Mouse (Mus musculus): ENCODE measurements around the gene Btn1a1.

Btn1a1 gene

GRCm38 (mm10) chr13:23445156-23445555, 20.5 kb downstream of the Btn1a1 start:
- in situ Hi-C loops (cut with MseI, MboI) = loop anchor here in 1 of 2 experiments (25.0 kb wide), 1 partner anchor 1508 kb away; the partner anchor contains the start of gene Zfp184

- in situ Hi-C loops (cut with MseI, MboI) = loop anchor here in 1 of 2 experiments (25.0 kb wide), 1 partner anchor 1507 kb away; the partner anchor contains the start of gene Zfp184
Measured at GRCm38 (mm10) chr13:23444451-23444850, 21.2 kb downstream of the Btn1a1 start.

- in situ Hi-C loops (cut with MseI, MboI) = loop anchor here (5.0 to 25.0 kb wide), 5 partner anchors 77 to 1585 kb away; partner anchors contain the start of genes Hist1h2ah (in 1 of the 2), Hist1h2bk (in 1 of the 2) and Zfp184 (in 1 of the 2)
Measured at GRCm38 (mm10) chr13:23439901-23440300, 25.8 kb downstream of the Btn1a1 start.

- in situ Hi-C loops (cut with MseI, MboI) = loop anchor here (5.0 to 25.0 kb wide), 5 partner anchors 79 to 1584 kb away; partner anchors contain the start of genes Hist1h2ah (in 1 of the 2), Hist1h2bk (in 1 of the 2) and Zfp184 (in 1 of the 2)
Measured at GRCm38 (mm10) chr13:23438521-23438920, 27.2 kb downstream of the Btn1a1 start.

GRCm38 (mm10) chr13:23437908-23438307, 27.8 kb downstream of the Btn1a1 start:
- in situ Hi-C loops (cut with MseI, MboI) = loop anchor here (5.0 to 25.0 kb wide), 5 partner anchors 79 to 1583 kb away; partner anchors contain the start of genes Hist1h2ah (in 1 of the 2), Hist1h2bk (in 1 of the 2) and Zfp184 (in 1 of the 2)

GRCm38 (mm10) chr13:23436861-23437822, 28.6 kb downstream of the Btn1a1 start:
- in situ Hi-C loops (cut with MseI, MboI) = loop anchor here (5.0 to 25.0 kb wide), 5 partner anchors 80 to 1582 kb away; partner anchors contain the start of genes Hist1h2ah (in 1 of the 2), Hist1h2bk (in 1 of the 2) and Zfp184 (in 1 of the 2)

GRCm38 (mm10) chr13:23436231-23436661, 29.5 kb downstream of the Btn1a1 start:
- in situ Hi-C loops (cut with MseI, MboI) = loop anchor here (5.0 to 25.0 kb wide), 5 partner anchors 81 to 1581 kb away; partner anchors contain the start of genes Hist1h2ah (in 1 of the 2), Hist1h2bk (in 1 of the 2) and Zfp184 (in 1 of the 2)

GRCm38 (mm10) chr13:23435676-23436075, 30.0 kb downstream of the Btn1a1 start:
- in situ Hi-C loops (cut with MseI, MboI) = loop anchor here (5.0 to 25.0 kb wide), 5 partner anchors 82 to 1581 kb away; partner anchors contain the start of genes Hist1h2ah (in 1 of the 2), Hist1h2bk (in 1 of the 2) and Zfp184 (in 1 of the 2)

- in situ Hi-C loops (cut with MseI, MboI) = loop anchor here (5.0 to 25.0 kb wide), 5 partner anchors 82 to 1580 kb away; partner anchors contain the start of genes Hist1h2ah (in 1 of the 2), Hist1h2bk (in 1 of the 2) and Zfp184 (in 1 of the 2)
Measured at GRCm38 (mm10) chr13:23435241-23435640, 30.5 kb downstream of the Btn1a1 start.

GRCm38 (mm10) chr13:23434426-23434825, 31.3 kb downstream of the Btn1a1 start:
- in situ Hi-C loops (cut with MseI, MboI) = loop anchor here (10.0 to 25.0 kb wide), 4 partner anchors 1400 to 1580 kb away; partner anchors contain the start of genes Hist1h2ah (in 1 of the 2), Hist1h2bk (in 1 of the 2) and Zfp184 (in 1 of the 2)

- in situ Hi-C loops (cut with MseI, MboI) = loop anchor here (10.0 to 25.0 kb wide), 4 partner anchors 1399 to 1579 kb away; partner anchors contain the start of genes Hist1h2ah (in 1 of the 2), Hist1h2bk (in 1 of the 2) and Zfp184 (in 1 of the 2)
Measured at GRCm38 (mm10) chr13:23433801-23434200, 31.9 kb downstream of the Btn1a1 start.

GRCm38 (mm10) chr13:23433206-23433605, 32.5 kb downstream of the Btn1a1 start:
- in situ Hi-C loops (cut with MseI, MboI) = loop anchor here (10.0 to 25.0 kb wide), 4 partner anchors 1398 to 1578 kb away; partner anchors contain the start of genes Hist1h2ah (in 1 of the 2), Hist1h2bk (in 1 of the 2) and Zfp184 (in 1 of the 2)

- in situ Hi-C loops (cut with MseI, MboI) = loop anchor here (10.0 to 25.0 kb wide), 4 partner anchors 1398 to 1578 kb away; partner anchors contain the start of genes Hist1h2ah (in 1 of the 2), Hist1h2bk (in 1 of the 2) and Zfp184 (in 1 of the 2)
Measured at GRCm38 (mm10) chr13:23432562-23433201, 33.0 kb downstream of the Btn1a1 start.

- in situ Hi-C loops (cut with MseI, MboI) = loop anchor here (10.0 to 25.0 kb wide), 4 partner anchors 1397 to 1577 kb away; partner anchors contain the start of genes Hist1h2ah (in 1 of the 2), Hist1h2bk (in 1 of the 2) and Zfp184 (in 1 of the 2)
Measured at GRCm38 (mm10) chr13:23431351-23431771, 34.3 kb downstream of the Btn1a1 start.

GRCm38 (mm10) chr13:23430734-23431133, 35.0 kb downstream of the Btn1a1 start:
- in situ Hi-C loops (cut with MseI, MboI) = loop anchor here (10.0 to 25.0 kb wide), 4 partner anchors 1396 to 1576 kb away; partner anchors contain the start of genes Hist1h2ah (in 1 of the 2), Hist1h2bk (in 1 of the 2) and Zfp184 (in 1 of the 2)

- in situ Hi-C loops (cut with MseI, MboI) = loop anchor here (10.0 to 25.0 kb wide), 5 partner anchors 1385 to 1575 kb away; partner anchors contain the start of genes Hist1h2ag (in 1 of the 2), Hist1h2ah (in 1 of the 2), Hist1h2bj (in 1 of the 2) and Hist1h2bk (in 1 of the 2)
Measured at GRCm38 (mm10) chr13:23429771-23430380, 35.8 kb downstream of the Btn1a1 start.

- in situ Hi-C loops (cut with MseI, MboI) = loop anchor here in 1 of 2 experiments (10.0 to 25.0 kb wide), 2 partner anchors 1384 to 1491 kb away; partner anchors contain the start of genes Hist1h2ag, Hist1h2bj, Hist1h4i and Zfp184
Measured at GRCm38 (mm10) chr13:23428166-23428993, 37.3 kb downstream of the Btn1a1 start.

GRCm38 (mm10) chr13:23427401-23427910, 38.2 kb downstream of the Btn1a1 start:
- in situ Hi-C loops (cut with MseI, MboI) = loop anchor here in 1 of 2 experiments (10.0 to 25.0 kb wide), 2 partner anchors 1383 to 1490 kb away; partner anchors contain the start of genes Hist1h2ag, Hist1h2bj, Hist1h4i and Zfp184
